Mouse (Mus musculus): ENCODE data around the gene Nup210.
"Not testable (repeated sequence)": the region's sequence is repeated elsewhere in the genome, so short reads cannot be mapped to it uniquely, and the experiment has no call there.

Gene Nup210

DNA sequence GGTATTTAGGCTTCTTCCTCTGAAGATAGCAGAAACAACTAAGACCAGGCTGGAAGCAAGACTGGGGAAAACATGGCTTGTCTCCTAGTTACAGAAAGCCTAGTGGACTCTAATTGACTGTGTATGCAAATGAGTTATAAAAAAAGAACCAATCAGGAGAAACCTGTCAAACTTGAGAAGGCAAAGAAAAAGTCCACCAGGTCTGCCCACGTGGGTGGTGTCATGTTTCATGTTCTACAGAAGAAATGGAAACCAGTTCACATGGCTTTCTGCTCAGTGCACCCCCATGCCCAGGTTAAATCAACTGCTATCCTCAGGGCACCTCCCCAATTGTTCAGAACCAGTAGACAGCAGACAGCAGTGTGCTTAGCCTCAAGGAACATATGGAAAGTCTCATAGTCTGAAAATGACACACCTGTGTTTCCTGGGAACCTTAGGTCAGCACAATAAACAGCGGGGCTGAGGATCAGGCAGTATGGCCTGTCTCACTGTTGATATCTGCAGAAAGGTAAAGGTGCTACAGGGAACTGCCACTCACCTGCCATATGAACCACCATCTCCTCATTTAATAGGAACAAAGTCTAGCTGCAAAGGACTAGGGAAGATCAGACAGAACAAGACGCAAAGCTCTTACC lies 11.7 kb downstream of the Nup210 start:
- no peak for DNase-seq (ENCODE audit: low read depth, low spot score)

DNA sequence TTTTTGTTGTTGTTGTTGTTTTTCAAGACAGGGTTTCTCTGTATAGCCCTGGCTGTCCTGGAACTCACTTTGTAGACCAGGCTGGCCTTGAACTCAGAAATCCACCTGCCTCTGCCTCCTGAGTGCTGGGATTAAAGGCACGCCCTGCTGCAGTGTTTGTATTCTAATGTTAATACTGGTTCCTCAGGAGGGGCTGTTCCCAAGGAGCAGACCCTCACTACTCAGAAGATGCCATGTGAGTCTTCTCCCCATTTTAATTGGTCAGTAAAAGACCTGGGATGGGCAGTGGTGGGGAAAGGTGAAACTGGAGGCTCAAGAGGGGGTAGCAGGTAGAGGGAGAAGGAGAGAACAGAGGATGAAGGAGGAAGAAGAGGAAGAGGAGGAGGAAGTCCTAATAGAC lies 13.2 kb downstream of the Nup210 start:
- not testable (repeated sequence) for DNase-seq (ENCODE audit: low read depth, low spot score)

DNA sequence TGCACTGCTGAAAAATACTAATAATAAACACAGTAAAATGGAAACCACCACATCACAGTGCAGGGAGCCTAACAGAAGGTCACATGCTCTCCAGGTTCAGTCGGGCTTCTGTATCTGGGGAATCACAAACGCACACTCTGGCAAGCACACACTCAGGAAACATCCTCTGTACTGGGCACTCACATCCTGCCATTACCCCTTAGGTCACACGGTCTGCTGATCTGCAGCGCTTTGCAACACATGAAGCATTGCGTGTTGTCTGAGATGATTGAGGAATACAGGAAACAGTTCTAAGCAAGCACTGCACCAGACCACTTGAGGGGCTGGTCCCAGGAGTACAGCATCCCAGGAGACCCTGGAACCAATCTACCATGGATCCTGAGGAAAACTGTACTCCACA lies 16.0 kb downstream of the Nup210 start:
- DNase-seq (ENCODE audit: low read depth, low spot score): no peak

DNA sequence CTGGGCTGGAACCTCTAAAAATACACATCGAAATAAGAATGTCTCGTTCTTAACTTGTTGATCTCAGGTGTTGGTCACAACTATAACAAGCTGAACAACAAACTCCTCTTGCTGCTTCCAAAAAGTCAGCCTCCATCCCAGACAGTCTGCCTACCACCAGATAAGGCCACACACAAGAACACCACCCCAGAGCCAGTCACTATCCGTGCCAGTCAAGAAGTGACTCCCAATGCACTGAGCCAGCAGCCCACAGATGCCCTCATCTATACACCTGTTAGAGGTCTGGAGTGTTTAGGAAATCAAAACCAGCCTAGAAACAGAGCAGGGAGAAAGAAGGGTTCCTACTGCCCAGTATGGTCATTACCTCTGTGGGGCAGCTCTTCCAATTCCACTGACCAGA lies 18.8 kb downstream of the Nup210 start:
- DNase-seq (ENCODE audit: low read depth, low spot score): no peak

DNA sequence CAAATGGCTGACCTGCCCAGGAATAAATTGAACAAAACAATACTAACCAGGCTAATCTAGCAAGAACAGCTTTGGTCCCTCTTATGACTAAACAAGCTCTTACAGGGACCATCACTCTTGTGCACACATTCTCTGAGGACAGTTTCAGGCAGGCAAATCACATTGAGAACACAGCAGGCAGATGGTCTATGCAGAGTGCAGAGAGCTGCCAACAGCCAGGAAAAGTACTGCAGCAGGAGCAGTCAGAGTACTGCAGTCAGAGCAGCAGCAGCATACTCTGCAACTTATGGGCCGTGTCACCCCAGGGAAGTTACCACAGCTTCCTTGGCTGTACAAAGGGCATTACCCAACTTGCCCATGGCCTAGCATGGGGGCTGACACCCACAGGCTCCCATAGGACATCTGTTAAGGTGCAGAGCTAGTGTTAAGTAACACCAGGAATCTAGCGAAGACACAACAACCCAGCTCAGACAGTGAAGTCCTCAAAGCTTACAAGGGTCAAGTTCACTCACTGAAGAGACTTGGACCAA lies 21.5 kb downstream of the Nup210 start:
- no peak for DNase-seq (ENCODE audit: low read depth, low spot score)

DNA sequence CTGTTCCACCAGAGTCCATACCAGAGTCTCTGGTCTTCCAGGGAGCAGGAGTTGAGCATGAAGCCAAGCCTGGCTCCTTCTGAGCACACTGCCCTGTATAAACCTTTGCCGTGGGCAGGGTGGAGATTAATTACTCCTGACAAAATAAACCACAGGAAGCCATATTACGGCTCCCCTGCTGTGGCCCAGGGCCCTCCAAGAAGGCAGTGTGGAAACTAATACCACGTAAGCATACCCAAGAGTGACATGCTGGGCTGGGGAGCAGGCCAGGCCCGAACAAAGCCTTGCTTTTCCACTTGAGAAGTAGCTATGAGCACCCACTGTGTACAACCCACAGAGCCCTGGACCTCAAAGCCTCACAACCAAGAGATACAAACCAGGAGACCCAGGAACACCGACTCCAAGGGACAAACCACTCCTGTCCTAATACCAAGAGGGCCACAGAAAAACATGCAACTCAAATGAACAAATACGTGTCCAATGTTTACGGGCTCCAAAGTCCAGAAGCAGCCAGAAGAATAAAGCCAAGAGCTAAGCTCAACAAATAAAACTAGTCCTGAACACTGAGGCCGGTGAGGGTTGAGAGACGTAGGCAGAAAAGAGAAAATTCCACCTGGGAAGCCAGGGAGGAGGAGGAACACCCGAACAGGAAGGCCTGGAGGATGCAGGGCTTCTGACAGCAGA lies 24.3 kb downstream of the Nup210 start:
- no peak for DNase-seq (ENCODE audit: low read depth, low spot score)

DNA sequence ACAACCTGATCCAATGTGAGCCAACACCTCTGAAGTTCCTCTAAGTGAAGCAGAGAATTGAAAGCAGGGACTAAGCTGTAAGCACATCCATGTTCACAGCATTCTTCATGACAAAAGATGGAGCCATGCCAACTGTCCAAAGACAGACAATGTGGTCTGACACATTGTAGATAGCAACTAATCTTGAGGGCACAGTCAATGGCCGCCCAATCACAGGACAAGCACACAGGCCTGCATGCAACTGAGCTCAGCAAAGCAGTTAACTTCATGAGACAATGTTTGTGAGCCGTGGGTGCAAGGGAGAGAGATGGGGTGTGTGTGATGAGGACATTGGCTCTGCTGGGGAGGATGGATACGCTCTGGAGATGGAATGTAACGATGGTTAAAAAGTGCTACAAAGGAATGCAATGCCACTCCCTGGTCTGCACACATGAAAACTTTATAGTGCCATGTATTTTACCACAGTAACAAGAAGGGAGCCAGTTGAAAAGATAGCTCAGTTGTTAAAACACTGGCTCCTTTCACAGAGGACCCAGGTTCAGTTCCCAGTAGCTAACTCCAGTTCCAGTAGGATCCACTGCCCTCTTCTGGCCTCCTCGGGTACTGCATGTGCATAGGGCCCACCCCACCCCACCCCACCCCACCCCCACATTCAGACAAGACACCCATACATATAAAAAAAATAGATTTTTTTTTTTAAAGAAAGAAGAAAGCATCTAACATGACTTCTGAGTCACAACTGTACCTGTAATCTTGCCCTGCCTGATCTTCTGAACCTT lies 31.3 kb downstream of the Nup210 start:
- DNase-seq (ENCODE audit: low read depth, low spot score): no peak

DNA sequence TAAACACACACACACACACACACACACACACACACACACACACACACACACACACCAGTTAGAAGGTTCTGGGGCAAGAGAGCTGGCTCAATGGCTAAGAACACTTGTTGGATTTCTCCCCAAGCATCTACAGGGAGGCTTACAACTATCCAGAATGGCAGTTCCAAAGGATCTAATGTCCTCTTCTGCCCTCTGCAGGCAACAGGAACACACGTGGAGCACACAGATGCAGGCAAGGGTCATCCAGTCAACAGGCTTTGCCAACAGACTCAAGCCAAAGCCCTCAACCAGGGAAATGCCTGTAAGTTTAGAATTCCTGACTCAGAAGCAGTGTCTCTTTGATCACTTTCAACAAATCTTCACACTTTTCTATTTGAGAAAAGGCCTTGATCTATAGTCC lies 36.6 kb downstream of the Nup210 start:
- DNase-seq (ENCODE audit: low read depth, low spot score): no peak

DNA sequence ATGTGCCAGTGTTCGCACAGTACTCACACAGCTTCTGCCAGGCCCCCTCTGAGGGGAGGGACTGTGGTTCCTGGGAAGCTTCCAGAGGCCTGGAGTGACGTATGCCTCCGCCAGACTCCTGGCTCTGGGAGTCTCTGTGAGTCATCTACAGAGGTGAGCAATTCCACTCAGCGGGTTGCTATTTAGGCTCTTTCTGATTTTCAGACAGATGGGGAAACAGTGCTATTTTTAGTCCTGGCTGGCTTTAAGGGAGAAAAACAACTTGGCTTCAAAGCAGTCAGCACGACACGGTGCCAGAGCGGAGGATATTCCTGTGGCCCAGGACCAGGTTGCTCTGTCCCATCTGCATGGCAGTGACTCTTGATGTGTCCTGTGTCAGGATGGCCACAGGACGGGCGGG lies 40.4 kb downstream of the Nup210 start:
- no peak for DNase-seq (ENCODE audit: low read depth, low spot score)

DNA sequence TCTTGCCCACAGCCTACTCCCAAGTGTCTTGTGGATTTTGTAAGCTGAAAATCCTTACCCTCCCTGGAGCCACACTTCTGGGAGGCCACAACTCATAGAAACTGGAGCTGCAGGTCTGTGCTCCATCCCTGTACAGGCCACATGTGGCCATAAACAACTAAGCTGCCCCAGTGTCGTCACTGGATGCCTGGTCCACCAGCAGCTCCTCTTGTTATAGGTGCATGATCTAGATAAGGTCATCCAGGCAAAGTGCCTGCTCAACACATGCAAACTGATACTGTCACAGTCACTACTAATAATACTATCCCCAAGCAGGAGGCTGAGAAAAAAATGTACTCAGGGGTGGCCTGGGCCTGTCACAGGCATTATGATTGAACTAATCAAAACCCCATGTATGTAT lies 48.1 kb downstream of the Nup210 start:
- no peak for DNase-seq (ENCODE audit: low read depth, low spot score)

DNA sequence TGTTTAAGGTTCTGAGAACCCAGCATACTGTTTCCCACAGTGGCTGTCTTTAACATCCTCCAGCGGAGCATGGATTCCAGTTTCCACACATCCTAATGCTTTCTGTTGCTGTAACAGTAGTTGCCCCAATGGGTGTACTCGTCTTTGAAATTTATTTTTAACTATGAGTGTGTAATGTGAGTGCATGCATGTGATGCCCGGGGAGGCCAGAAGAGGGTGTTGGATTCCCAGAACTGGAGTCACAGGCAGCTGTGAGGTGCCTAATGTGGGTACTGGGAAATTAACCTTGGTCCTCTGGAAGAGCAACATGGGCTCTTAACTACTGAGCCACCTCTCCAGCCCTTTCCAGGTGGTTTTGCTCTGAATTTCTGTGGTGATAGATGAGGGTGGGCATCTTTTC lies 49.6 kb downstream of the Nup210 start:
- no peak for DNase-seq (ENCODE audit: low read depth, low spot score)

DNA sequence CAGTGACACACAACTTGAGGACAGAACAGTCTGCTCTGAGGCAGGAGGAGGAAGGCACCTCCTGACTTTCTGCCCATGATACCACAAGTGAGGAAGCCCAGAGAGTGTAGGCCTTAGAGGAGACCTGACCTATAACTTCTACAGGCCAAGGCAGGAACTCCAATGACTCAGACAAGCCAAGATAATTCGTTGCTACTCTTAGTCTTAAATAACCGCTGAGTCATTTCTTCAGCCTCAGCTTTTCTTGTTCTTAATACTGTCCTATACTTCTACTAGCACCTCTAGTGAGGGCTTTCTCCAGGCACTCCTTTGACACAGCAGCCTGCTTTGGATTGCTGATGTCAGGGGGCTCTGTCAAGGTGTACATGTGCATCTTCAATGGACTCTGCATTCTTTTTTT lies 55.3 kb downstream of the Nup210 start:
- no peak for DNase-seq (ENCODE audit: low read depth, low spot score)

DNA sequence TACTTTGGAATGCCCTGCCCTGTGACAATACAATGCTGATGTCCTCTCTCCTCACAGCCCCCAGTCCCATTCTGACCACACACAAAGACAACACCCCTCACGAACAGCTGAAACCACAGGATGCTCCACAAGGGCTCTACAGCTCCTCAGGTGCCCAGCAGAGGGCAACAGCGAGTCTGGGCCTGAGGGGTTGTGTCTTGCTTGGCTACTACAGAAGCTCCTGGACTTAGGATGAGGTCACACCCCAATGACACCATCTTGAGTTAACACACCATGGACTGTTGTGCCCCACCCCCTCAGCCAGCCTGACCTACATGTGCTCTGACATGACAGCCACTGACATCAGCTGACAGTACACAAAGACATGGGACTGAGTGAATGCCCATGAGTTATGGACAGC lies 56.9 kb downstream of the Nup210 start:
- DNase-seq (ENCODE audit: low read depth, low spot score): peak; percentile 16

DNA sequence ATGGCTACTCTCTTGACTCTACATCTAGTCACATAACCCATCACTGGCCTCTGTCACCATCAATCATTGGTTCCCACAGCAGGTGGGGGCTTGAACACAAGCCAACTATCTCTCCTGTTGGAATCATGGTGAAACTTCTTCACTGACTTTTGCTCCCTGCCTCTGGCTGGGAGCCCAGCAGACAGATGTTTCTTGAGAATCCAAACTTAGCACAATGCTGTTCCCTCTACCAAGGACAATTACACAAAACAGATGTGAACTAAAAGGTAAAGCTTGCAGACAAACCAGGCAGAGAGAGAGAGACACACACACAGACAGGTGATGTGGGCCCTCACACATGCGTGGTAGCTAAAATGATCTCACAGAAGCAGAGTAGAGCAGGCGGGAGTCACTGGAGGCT lies 58.6 kb downstream of the Nup210 start:
- no peak for DNase-seq (ENCODE audit: low read depth, low spot score)

DNA sequence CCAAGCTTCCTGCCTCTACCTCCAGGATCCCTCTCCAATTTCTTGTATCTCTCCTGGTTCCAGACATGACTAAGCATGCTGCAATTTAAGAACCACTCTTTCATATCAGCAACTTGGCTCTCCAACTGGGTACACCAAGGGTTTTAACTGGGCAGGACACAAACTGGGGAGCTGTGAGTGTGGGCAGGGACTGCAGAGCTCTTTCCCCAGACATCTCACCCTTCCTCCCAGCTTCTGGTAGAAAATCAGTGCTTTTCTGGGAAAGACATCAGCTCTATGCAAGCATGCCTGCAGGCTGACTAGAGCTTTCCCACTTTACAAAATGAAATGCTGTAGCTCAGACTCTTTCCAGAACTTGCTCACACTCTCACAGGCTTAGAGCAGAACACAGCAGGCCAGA lies 60.3 kb downstream of the Nup210 start:
- DNase-seq (ENCODE audit: low read depth, low spot score): no peak

DNA sequence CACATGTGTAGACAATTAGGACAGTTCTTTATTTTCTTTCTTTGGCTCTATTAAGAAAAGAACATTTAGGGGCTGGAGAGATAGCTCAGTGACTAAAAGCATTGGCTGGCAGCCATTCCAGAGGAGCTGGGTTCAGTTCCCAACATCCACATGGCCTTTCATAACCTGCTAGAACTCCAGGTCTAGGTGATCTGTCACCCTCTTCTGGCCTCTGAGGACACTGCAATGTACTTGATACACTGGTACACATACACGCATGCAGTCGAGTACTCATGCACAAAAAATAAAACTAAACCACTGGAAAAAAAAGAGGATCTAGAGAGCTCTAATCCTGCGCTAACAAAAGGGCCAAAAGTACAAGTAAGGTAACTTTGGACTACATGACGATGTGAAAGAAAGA lies 64.1 kb downstream of the Nup210 start:
- no peak for DNase-seq (ENCODE audit: low read depth, low spot score)

DNA sequence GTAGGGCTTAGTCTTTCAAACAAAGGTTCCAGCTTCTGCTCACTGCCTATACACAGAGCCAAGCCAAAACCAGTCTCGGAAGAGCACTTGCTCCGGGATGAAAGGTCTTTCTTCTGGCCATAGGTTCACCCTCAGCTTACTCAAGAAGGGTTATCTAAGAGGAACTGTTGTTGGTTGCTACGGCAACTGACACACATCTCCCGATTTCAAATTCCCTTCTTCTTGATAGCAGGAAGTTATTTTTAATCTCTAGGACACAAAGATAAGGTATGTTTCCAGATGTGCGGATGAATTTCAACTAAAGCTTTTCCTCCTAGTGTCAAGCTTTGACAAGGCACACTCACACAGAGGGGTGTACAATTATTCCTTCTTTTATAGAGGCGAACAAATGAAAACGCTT lies 68.6 kb downstream of the Nup210 start:
- no peak for DNase-seq (ENCODE audit: low read depth, low spot score)

DNA sequence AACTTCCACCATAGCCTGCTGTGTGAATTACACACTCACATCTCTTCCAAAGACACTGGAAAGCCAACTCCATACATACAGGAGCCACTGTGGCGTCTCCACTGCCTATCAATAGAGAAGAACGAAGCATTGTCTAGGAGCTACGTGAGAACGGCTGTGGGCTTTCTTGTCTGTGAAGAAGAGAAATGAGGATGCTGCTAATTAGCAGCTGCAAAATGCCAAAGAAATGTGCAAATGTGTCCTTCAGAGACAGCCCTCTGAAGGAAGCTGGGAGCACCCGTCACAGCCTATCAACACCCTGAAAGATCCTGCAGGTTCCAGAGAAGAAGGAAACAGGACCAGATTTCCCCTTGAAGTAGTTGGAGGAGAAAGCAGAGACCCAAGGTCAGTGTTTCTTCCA lies 69.2 kb downstream of the Nup210 start:
- no peak for DNase-seq (ENCODE audit: low read depth, low spot score)

DNA sequence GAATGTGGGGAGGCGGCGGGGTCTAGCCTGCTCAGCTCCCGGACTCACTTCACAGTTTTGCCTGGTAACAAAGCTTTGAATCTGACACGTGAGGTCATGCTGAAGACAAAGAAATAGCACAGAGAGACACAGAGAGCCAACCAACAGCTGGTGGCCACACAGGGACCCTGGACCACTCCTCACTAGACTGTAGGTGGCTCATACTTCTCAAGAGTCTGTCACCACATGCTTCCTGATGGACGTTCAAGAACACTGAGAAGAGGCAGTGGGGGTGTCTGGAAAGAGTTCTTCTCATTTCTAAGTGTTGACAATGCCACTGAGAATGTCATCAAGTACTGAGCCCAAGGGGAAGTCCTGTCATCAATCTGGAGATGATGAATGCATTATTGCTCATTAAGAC lies 70.4 kb downstream of the Nup210 start:
- no peak for DNase-seq (ENCODE audit: low read depth, low spot score)

DNA sequence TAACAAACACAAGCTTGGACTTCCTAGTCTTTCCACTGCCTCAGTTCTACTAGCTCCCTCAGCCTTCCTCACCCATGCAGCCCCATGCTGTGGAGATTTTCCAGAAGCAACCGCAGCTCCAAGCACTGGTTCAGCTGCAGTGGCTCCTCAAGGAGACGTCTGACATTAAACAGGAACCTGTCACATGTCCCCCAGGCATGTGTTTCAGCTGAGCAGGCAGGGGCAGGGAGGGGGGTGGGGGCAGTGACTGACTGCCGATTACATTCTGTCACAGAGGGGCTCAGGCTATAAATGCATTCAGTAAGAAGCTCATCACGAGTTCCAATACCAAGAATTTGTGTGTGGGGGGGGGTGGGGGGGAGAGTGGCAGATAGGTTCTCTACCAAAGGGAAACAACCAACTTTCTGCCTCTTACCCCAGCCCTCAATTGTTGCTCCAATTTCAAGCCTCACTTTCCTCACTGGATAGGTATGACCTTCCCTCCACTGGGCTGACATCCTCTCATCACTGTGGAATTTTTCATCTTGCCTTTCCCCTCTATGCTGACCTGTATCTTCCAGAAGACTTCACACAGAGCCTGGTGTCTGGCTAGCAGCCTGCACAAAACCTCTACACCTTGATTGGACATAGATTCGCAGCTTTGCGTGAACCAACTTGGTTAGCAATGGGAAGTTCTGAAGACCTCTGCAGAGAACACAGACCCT lies 71.8 kb downstream of the Nup210 start:
- no peak for DNase-seq (ENCODE audit: low read depth, low spot score)

DNA sequence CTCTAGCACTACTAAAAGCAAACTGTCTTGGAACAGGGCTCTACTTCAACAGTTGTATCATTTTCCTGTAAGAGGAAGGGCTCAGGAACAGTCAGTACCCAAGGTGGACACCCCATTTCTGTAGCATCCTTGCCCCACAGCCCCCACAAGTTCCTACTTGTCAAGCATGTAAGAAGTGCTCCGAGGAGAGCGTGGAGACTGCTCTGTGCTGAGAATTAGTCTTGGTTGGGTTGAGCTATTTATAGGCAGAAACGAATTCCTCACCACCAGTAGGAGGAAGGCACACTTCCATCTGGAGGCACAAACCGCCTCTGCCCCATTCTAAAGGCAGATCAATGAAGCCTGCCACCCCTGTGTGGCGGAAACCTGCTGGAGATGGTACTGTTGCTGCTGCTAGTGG lies 75.3 kb downstream of the Nup210 start:
- no peak for DNase-seq (ENCODE audit: low read depth, low spot score)

DNA sequence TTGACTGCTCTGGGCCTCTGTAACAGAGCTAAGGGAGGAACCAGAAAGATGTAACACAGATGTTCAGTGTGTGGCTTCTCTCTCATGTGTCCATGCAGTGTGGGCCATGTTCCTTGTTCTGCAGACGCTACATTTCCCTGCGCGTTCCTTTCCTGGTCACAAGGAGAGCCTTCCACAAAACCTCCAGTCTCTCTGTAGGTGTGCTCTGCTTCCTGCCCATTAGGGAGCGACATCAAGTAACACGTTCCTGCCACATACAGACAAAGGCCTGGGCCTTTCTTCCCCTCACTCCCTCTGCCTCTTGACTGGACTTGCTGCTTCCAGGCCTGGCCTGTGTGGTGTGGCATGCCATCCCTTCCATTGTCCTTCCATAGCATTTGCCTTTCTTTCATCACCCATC lies 88.4 kb downstream of the Nup210 start:
- DNase-seq (ENCODE audit: low read depth, low spot score): no peak

Data from WW6 (cell line).